Mouse (Mus musculus) spleen, adult 2 months (tissue): ENCODE results near the gene Cox4i1.
A peak's percentile ranks its signal among the peaks of the same experiment; 100 is the strongest.

Experiments used
- CTCF ChIP-seq: fragments of 200-500 bp; IDR thresholded peaks from 2 replicates; pipeline ENCODE4 v1.5.1; 2011; ENCODE audit warnings: mild to moderate bottlenecking, inconsistent platforms; ENCODE audit not compliant: insufficient read depth, insufficient read length, insufficient replicate concordance; ENCODE audit errors: extremely low read depth
- POLR2A ChIP-seq: fragments of 200-500 bp; IDR thresholded peaks from 2 replicates; pipeline ENCODE4 v1.6.1; 2011; ENCODE audit warnings: low read depth, low read length, inconsistent platforms

- peak; percentile 86 for TF ChIP-seq CTCF
- no peak for TF ChIP-seq POLR2A
Observed at GRCm38 (mm10) chr8:120683602-120684001, 15.6 kb downstream of the Cox4i1 start.
